Mouse (Mus musculus): ENCODE results near the gene Agtrap.

Gene Agtrap

GRCm38 (mm10) chr4:148107621-148108291 is 19.9 kb upstream of the Agtrap start:
- DNase-seq (ENCODE audit: low read depth, low spot score) = no peak

DNA sequence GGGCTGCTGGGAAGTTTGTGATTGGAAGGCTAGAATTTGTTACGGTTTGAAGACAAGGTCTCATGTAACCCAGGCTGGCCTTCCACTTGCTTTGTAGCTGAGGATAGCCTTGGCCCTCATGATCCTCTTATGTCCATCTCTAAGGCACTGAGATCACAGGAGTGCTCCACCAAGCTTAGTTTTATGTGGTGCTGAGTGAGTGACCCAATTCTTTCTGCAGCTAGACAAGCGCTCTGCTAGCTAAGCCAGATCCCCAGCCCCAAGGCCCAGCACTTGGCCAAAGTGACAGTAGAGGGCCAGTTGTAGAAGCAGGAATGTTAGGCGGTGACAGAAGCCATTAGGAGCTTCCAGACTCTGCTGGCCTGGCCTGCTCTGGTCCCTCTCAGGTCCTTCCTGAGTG is 16.3 kb upstream of the Agtrap start:
- no peak for DNase-seq (ENCODE audit: low read depth, low spot score)

GRCm38 (mm10) chr4:148101801-148102527 is 14.1 kb upstream of the Agtrap start:
- no peak for DNase-seq (ENCODE audit: low read depth, low spot score)

- DNase-seq (ENCODE audit: low read depth, low spot score) = no peak
These were observed 10.8 kb upstream of the Agtrap start for GRCm38 (mm10) chr4:148098666-148099065.

DNA sequence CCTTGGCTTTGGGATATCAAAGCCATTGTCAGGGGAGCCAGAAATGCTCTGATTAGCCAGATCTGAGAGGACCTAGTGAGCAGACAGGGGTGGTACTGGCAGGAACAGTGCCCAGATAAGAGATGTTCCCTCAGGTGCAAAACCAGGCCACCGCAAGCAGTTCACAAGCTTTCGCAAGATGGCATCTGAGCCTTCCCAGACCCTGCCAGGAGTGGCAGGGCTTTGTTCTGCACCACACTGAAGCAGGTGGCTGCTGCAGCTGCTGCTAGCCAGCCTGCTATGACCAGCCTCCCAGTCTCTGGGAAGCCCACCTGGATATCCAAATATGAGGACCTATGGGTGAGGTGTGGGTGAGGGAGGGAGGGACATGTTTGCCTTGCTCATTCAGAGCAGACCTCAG is 10.1 kb upstream of the Agtrap start:
- no peak for DNase-seq (ENCODE audit: low read depth, low spot score)

DNA sequence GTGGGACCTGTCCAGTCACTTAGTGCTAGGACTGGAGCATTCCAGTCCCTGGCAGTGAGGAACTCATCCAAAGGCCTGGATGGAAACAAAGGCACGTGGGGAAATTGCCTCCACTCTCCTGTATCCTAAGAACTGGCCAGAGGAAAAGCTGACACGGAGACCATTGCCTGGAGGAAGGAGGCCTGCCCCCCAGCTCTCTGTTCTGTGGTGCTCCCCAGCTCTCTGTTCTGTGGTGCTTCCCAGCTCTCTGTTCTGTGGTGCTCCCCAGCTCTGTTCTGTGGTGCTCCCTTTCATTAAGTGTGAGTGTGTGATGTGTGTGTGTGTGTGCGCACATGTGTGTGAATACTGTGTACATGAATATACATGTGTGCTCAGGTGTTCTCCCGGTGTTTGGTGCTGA is 7.2 kb upstream of the Agtrap start:
- no peak for DNase-seq (ENCODE audit: low read depth, low spot score)

DNA sequence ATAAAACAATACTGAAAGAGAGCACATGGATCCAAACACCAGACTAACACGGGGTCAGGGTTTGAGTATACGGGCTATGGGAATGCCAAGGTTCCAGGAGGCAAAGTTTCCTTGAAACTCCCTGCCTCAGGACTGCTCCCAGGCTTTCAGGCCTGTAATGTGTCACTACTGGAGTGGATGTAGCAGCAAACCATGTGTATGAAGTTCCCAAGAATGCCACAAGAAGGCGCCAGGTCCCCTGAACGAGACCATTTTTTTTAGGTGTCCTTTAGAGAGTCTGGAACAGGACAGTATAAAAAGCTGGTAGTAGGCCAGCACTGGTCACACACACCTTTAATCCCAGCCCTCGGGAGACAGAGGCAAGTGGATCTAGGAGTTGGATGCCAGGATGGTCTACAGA is 6.3 kb upstream of the Agtrap start:
- DNase-seq (ENCODE audit: low read depth, low spot score) = no peak

- no peak for DNase-seq (ENCODE audit: low read depth, low spot score)
These were observed 4.9 kb upstream of the Agtrap start for GRCm38 (mm10) chr4:148092551-148093271.

DNA sequence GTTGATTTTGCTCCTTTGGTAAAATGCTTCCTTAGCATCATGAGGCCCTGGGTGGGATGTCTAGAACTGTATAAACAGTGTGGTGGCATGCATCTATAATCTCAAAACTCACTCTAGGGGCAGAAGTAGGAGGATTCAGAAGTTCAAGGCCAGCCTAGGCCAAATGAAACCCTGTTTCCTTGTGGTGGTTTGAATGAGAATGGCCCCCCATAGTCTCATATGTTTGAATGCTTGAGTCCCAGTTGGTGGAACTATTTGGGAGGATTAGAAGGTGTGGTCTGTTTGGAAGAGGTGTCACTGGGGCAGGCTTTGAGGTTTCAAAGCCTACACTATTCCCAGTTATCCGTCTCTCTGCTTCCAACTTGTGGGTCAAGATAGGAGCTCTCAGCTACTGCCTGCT is 3.4 kb upstream of the Agtrap start:
- DNase-seq (ENCODE audit: low read depth, low spot score) = no peak

- DNase-seq (ENCODE audit: low read depth, low spot score) = no peak
These were observed 1.3 kb upstream of the Agtrap start for GRCm38 (mm10) chr4:148089166-148089565.

DNA sequence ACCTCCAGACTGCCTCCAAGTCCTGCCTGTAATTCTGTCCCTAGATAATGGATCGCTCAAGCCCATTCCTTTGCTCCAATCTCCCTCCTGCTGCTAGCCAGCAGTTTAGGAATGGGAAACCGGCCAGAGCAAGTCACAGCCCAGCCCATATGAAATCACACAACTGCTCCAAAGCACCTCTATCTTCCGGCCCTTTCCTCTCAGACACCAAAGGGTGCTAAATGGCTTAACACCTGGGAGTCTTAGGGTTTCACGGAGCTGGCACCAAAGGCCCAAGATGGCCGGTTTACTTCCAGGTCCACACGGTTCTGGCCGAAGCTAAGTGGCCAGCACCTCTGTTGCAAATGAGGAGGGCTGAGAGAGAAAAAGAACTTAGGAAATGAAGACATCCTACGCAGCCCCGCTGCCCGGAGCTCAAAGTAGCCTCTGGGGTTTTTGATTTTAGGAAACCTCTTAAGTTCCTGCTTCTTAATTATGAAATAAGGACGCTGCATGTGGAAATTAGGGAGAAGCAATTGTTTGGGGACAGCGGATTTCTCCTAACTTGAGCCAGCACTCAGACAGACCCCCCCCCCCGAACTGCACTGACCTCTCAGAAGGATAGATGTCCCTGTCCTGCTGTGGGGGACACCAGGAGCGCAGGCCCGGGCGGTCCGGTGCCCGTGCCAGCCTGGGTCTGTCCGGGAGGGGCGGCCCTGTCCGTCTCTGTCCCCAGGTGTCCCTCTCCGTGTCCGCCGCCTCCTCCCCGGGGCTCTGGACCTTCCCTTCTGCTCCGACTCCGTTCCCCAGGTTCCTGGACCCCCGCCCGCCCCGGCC is 532 bp downstream of the Agtrap start:
- DNase-seq (ENCODE audit: low read depth, low spot score) = no peak

GRCm38 (mm10) chr4:148085907-148086305 is 1.9 kb downstream of the Agtrap start:
- DNase-seq (ENCODE audit: low read depth, low spot score) = no peak

GRCm38 (mm10) chr4:148085131-148085906 is 2.5 kb downstream of the Agtrap start:
- DNase-seq (ENCODE audit: low read depth, low spot score) = no peak

GRCm38 (mm10) chr4:148084261-148084714 is 3.5 kb downstream of the Agtrap start:
- no peak for DNase-seq (ENCODE audit: low read depth, low spot score)

- DNase-seq (ENCODE audit: low read depth, low spot score) = no peak
These were observed 4.5 kb downstream of the Agtrap start for GRCm38 (mm10) chr4:148083176-148083899.

DNA sequence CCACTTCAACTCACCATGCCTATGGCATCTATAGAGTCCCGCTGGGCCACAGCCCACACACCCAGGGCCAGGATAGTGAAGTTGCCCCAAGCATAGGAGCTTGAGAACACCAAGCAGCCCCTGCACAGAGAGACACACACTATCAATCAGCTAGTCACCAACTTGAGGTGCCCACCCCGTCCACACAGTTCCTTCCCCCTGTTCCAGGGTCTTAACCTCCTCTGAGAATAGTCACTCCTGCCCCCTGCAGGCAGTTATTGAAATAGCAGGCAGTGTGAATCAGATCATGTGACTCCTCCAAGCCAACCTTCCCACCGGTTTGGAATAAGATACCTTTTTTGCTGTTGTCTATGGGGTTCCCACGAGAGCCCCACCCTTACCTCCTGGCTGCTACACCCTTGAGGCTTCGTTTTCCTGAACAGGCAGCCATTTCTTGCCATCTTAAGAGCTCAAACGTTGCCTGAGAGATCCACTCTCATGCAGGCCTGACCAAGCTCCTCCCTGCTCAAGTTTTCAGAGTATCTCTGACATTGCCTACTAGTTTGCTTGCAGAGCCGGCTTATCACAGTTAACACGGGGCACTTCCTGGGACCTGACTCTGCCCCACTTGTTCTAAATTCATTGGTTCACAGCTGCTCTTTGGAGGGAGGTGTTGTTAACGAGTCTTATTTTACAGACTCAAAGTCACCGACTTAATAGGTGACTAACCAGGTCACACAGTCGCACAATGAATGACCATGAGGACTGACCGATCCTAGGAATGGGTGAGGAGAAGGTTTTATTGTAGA is 5.4 kb downstream of the Agtrap start:
- no peak for DNase-seq (ENCODE audit: low read depth, low spot score)

DNA sequence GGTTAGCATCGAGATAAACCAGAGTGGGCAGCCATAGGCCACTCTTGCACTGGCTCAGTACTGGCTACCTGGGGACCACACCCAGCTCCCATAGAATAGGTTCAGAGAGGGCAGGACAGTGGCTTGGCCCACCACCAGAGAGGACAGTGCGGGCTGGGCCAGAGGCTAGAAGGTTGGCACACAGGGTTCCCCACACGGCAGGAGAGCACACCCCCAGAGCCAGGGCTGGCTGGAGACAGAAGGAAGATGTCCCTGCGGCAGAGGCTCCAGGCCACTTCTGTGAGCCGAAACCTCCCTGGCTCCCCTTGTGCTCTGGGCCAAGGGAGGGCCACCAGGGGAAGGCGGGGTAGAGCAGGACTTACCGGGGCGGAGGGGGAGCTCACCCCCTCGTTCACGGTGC is 6.6 kb downstream of the Agtrap start:
- DNase-seq (ENCODE audit: low read depth, low spot score) = no peak

DNA sequence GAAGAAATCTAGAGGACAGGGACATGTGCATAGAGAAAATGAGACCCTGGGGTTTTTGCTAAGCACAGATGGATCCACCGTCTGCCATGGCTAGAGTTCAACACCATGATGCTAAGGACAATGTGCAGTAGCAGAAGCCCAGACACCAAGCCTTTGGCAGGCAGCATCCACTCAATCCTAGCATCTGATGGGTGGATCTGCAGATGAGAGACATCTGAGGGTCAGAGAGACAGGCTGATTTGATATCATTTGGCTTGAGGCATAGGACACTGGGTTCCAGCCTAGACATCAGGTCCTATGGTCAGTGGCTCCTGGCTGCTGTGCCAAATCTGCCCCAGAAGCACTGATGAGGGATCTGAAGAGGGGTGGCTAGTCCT is 7.2 kb downstream of the Agtrap start:
- no peak for DNase-seq (ENCODE audit: low read depth, low spot score)

- no peak for DNase-seq (ENCODE audit: low read depth, low spot score)
These were observed 7.8 kb downstream of the Agtrap start for GRCm38 (mm10) chr4:148079944-148080596.
